Mouse (Mus musculus) E14TG2a.4 (cell line): ENCODE data around the gene Kif18a.

Experiments used
- CTCF ChIP-seq: conservative IDR thresholded peaks from 2 replicates; pipeline ENCODE4 v1.5.1; 2014; ENCODE audit warnings: low read length
- POU5F1 ChIP-seq: IDR thresholded peaks from 2 replicates; pipeline ENCODE4 v1.6.1; 2014; ENCODE audit warnings: low read length, borderline replicate concordance

- TF ChIP-seq POU5F1 (no peak), CTCF (no peak)
Measured at GRCm38 (mm10) chr2:109345386-109345785, 64.8 kb downstream of the Kif18a start.
